Mouse (Mus musculus) kidney, adult 2 months (tissue): ENCODE results near the gene Tbxas1.

Experiments used
- CTCF ChIP-seq: fragments of 200-500 bp; conservative IDR thresholded peaks from 2 replicates; pipeline ENCODE4 v1.5.1; 2011; ENCODE audit warnings: low read depth, mild to moderate bottlenecking, control low read depth, low read length, moderate library complexity, mixed read lengths; ENCODE audit not compliant: insufficient read depth, insufficient read length
- POLR2A ChIP-seq: fragments of 200-500 bp; IDR thresholded peaks from one replicate; pipeline ENCODE4 v1.6.1; 2011; ENCODE audit warnings: low read depth, low read length, control low read depth

GRCm38 (mm10) chr6:39115438-39115837 lies 240.2 kb downstream of the Tbxas1 start:
- no peak for TF ChIP-seq CTCF
- no peak for TF ChIP-seq POLR2A
